Mouse (Mus musculus): Measurements from ENCODE around the gene Tex2. TPM values are rescaled to one million over a fixed set of nuclear protein-coding genes. Genes with fewer than 3 reads are reported as not detected.
A peak's percentile ranks its signal among the peaks of the same experiment; 100 is the strongest.

Gene Tex2
- polyA plus RNA-seq, 1 experiment from 2014 or later = 11.5 TPM

DNA sequence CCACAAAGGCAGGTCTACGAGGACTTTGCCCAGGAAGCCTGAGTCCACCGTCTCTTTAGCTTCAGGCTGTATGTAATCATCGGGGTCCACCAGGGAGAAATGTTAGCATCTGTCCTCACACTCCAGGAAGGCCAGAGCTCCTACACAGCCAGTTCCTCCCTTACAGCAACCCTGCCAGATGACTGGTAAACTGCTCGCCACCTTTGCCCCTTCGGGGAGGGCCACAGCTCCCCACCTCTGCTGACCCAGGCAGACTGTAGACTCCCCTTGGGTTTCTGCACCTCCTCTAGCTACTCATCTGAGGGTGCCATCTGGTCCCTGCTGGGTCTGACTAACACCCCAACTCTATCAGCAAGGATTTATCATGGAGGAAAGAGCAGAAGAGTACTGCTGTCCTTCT lies 83.4 kb downstream of the Tex2 start:
- no peak overlapping the region for H3K9ac ChIP-seq (ENCODE audit: low read length)
- no peak for ATAC-seq (ENCODE audit: low read depth)

GRCm38 (mm10) chr11:106529113-106529512 lies 84.1 kb downstream of the Tex2 start:
- Histone ChIP-seq H3K27me3 (ENCODE audit: control insufficient read depth, insufficient read depth, low read depth, low read length) (no peaks in the 10 kb centered on the region), H3K4me2 (ENCODE audit: low read depth, low read length) (no peak overlapping the region), H3K36me3 (ENCODE audit: control insufficient read depth, insufficient read depth, low read length) (peaks cover 6% of the 10 kb centered on the region; the same call in 1 of the 2 replicates), H3K27ac (ENCODE audit: low read length) (no peak overlapping the region), H3K9ac (ENCODE audit: low read length) (no peak overlapping the region), H3K9me3 (ENCODE audit: control insufficient read depth, low read length) (no peaks in the 10 kb centered on the region), H3K4me3 (ENCODE audit: low read length) (no peak overlapping the region), H3K4me1 (replicated peaks; ENCODE audit: control insufficient read depth, insufficient read depth, low read length) (no peaks in the 10 kb centered on the region)
- WGBS = 74% methylated on average over 4 of the region's 4 CpGs
- no peak for ATAC-seq (ENCODE audit: low read depth)

More for the DNA sequence above, 83.4 kb downstream of the Tex2 start:
- H3K9me3 ChIP-seq (ENCODE audit: control insufficient read depth, low read length) = no peaks in the 10 kb centered on the region
- H3K4me1 ChIP-seq (replicated peaks; ENCODE audit: control insufficient read depth, insufficient read depth, low read length) = no peaks in the 10 kb centered on the region
- no peak overlapping the region for H3K4me3 ChIP-seq (ENCODE audit: low read length)
- H3K4me2 ChIP-seq (ENCODE audit: low read depth, low read length) = no peak overlapping the region
- no peak overlapping the region for H3K27ac ChIP-seq (ENCODE audit: low read length)
- H3K27me3 ChIP-seq (ENCODE audit: control insufficient read depth, insufficient read depth, low read depth, low read length) = no peaks in the 10 kb centered on the region
- H3K36me3 ChIP-seq (ENCODE audit: control insufficient read depth, insufficient read depth, low read length) = peaks cover 6% of the 10 kb centered on the region; the same call in 1 of the 2 replicates
- 78% methylated on average over 5 of the region's 5 CpGs for WGBS

DNA sequence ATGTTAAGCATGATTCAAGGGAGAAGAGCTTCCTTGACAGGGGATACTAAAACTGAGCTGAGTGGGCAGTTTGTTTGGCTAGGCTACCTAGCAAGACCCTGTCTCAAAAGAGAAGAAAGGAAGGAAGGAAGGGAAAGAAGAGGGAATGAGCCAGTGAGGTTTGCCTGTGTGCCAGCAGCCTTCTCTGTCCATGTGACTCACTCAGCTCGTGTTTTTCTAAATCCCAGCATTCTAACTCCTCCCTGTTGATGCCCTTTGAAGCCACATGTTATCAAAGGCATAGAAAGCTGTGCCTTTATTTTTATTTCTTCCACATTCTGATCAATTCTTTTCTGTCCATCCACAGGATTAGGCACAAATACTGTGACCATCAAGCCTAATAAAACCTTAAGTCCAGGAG lies 85.3 kb downstream of the Tex2 start:
- Histone ChIP-seq H3K27ac (ENCODE audit: low read length) (no peak overlapping the region), H3K4me1 (replicated peaks; ENCODE audit: control insufficient read depth, insufficient read depth, low read length) (no peaks in the 10 kb centered on the region), H3K36me3 (ENCODE audit: control insufficient read depth, insufficient read depth, low read length) (peaks cover 6% of the 10 kb centered on the region; the same call in 1 of the 2 replicates), H3K9me3 (ENCODE audit: control insufficient read depth, low read length) (no peaks in the 10 kb centered on the region), H3K4me3 (ENCODE audit: low read length) (no peak overlapping the region), H3K4me2 (ENCODE audit: low read depth, low read length) (no peak overlapping the region), H3K27me3 (ENCODE audit: control insufficient read depth, insufficient read depth, low read depth, low read length) (no peaks in the 10 kb centered on the region), H3K9ac (ENCODE audit: low read length) (no peak overlapping the region)
- no peak for ATAC-seq (ENCODE audit: low read depth)
- 30% methylated on average over 1 of the region's 1 CpGs for WGBS

DNA sequence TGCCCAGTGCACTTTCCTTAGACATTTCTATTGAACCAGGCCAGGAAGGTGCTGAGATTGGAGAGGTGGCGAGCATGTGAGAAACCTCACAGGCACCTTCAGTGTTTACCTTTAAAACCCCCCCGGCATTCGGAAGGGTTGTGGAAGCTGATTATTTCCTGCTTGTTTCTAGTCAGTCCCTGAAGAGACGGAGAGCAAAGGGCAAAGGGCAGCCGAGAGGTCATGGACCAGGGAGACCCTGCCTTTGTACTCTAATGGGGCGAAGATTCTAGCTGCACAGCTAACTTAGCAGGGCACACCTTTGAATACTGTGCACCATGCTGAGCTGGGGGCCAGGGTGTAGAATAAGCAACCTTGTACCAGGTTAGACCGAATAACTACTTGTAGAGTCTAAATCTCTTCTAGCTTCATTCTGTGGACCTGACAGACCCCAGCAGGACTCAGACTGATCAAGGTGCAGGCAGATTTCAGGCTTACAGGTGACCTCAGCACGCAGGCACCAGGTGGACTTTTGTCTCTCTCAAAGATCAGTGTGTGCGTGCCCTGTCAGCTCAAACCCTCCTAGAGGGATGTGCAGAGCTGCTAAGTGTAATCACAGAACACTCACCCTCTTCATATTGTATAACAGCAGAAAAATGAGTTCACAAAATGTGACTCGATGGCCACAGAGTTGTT lies 85.9 kb downstream of the Tex2 start:
- H3K4me2 ChIP-seq (ENCODE audit: low read depth, low read length) = no peak overlapping the region
- H3K9ac ChIP-seq (ENCODE audit: low read length) = no peak overlapping the region
- no peak overlapping the region for H3K4me3 ChIP-seq (ENCODE audit: low read length)
- no peak overlapping the region for H3K27ac ChIP-seq (ENCODE audit: low read length)
- 55% methylated on average over 10 of the region's 10 CpGs for WGBS
- no peak for ATAC-seq (ENCODE audit: low read depth)
- H3K27me3 ChIP-seq (ENCODE audit: control insufficient read depth, insufficient read depth, low read depth, low read length) = no peaks in the 10 kb centered on the region
- H3K36me3 ChIP-seq (ENCODE audit: control insufficient read depth, insufficient read depth, low read length) = peaks cover 6% of the 10 kb centered on the region; the same call in 1 of the 2 replicates
- H3K9me3 ChIP-seq (ENCODE audit: control insufficient read depth, low read length) = no peaks in the 10 kb centered on the region
- no peaks in the 10 kb centered on the region for H3K4me1 ChIP-seq (replicated peaks; ENCODE audit: control insufficient read depth, insufficient read depth, low read length)

DNA sequence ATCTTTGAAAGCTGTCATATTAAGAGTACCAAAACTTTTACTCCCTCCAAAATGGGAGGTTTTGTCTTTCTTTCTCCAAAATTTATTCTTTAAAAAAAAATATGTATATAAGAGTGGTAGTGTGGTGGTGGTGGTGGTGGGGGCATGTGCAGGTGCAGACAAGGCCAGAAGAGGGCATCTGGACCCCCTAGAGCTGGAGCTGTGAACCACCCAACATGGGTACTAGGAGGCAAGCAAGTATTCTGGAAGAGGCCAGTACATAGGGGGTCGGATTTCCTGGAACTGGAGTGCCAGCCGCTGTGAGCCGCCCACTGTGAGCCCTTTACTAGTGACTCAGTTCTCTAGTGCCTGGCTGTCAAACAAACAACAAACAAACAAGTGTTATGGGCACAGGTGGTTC lies 90.7 kb downstream of the Tex2 start:
- 69% methylated on average over 3 of the region's 3 CpGs for WGBS

DNA sequence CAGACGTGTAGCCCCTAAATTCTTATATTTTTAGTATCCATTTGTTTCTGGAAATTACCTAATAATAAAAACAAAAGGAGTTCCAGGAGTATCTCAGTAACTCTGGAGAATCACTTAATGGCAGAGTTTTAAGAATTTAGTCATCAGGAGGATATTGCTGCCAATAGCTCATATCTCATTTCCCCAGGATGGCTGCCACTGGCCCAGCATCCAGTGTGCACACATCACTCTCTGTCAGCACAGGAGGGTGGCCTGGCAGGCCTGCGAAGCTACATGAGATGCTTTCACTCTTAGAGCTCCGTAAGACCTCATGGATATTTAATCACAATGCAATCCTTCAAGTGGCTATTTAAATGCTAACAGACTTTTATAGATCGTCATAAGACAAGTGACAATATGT lies 91.6 kb downstream of the Tex2 start:
- H3K4me1 ChIP-seq (replicated peaks; ENCODE audit: control insufficient read depth, insufficient read depth, low read length) = peaks cover 7% of the 10 kb centered on the region
- WGBS = 46% methylated on average over 4 of the region's 4 CpGs
- H3K36me3 ChIP-seq (ENCODE audit: control insufficient read depth, insufficient read depth, low read length) = peaks cover 2% of the 10 kb centered on the region; the same call in 1 of the 2 replicates
- H3K27ac ChIP-seq (ENCODE audit: low read length) = no peak overlapping the region
- no peak overlapping the region for H3K4me3 ChIP-seq (ENCODE audit: low read length)
- no peaks in the 10 kb centered on the region for H3K9me3 ChIP-seq (ENCODE audit: control insufficient read depth, low read length)
- no peak overlapping the region for H3K4me2 ChIP-seq (ENCODE audit: low read depth, low read length)
- no peak overlapping the region for H3K9ac ChIP-seq (ENCODE audit: low read length)
- no peaks in the 10 kb centered on the region for H3K27me3 ChIP-seq (ENCODE audit: control insufficient read depth, insufficient read depth, low read depth, low read length)
- ATAC-seq (ENCODE audit: low read depth) = no peak

More for the DNA sequence above, 90.7 kb downstream of the Tex2 start:
- H3K4me1 ChIP-seq (replicated peaks; ENCODE audit: control insufficient read depth, insufficient read depth, low read length) = peaks cover 2% of the 10 kb centered on the region
- H3K4me2 ChIP-seq (ENCODE audit: low read depth, low read length) = no peak overlapping the region
- H3K4me3 ChIP-seq (ENCODE audit: low read length) = no peak overlapping the region
- no peaks in the 10 kb centered on the region for H3K27me3 ChIP-seq (ENCODE audit: control insufficient read depth, insufficient read depth, low read depth, low read length)
- H3K36me3 ChIP-seq (ENCODE audit: control insufficient read depth, insufficient read depth, low read length) = peaks cover 2% of the 10 kb centered on the region; the same call in 1 of the 2 replicates
- no peak overlapping the region for H3K27ac ChIP-seq (ENCODE audit: low read length)
- H3K9me3 ChIP-seq (ENCODE audit: control insufficient read depth, low read length) = no peaks in the 10 kb centered on the region
- no peak overlapping the region for H3K9ac ChIP-seq (ENCODE audit: low read length)
- ATAC-seq (ENCODE audit: low read depth) = no peak

- H3K27ac ChIP-seq (ENCODE audit: low read length) = no peak overlapping the region
- 34% methylated on average over 3 of the region's 3 CpGs for WGBS
- H3K27me3 ChIP-seq (ENCODE audit: control insufficient read depth, insufficient read depth, low read depth, low read length) = no peaks in the 10 kb centered on the region
- ATAC-seq (ENCODE audit: low read depth) = 0 out of 2 replicates have a peak, but pooled peaks have one; percentile 31
- H3K4me2 ChIP-seq (ENCODE audit: low read depth, low read length) = no peak overlapping the region
- no peak overlapping the region for H3K4me3 ChIP-seq (ENCODE audit: low read length)
- no peak overlapping the region for H3K9ac ChIP-seq (ENCODE audit: low read length)
- peaks cover 1% of the 10 kb centered on the region; the same call in 1 of the 2 replicates for H3K36me3 ChIP-seq (ENCODE audit: control insufficient read depth, insufficient read depth, low read length)
- no peaks in the 10 kb centered on the region for H3K9me3 ChIP-seq (ENCODE audit: control insufficient read depth, low read length)
- peaks cover 7% of the 10 kb centered on the region for H3K4me1 ChIP-seq (replicated peaks; ENCODE audit: control insufficient read depth, insufficient read depth, low read length)
Measured at GRCm38 (mm10) chr11:106520404-106520803, 92.8 kb downstream of the Tex2 start.

DNA sequence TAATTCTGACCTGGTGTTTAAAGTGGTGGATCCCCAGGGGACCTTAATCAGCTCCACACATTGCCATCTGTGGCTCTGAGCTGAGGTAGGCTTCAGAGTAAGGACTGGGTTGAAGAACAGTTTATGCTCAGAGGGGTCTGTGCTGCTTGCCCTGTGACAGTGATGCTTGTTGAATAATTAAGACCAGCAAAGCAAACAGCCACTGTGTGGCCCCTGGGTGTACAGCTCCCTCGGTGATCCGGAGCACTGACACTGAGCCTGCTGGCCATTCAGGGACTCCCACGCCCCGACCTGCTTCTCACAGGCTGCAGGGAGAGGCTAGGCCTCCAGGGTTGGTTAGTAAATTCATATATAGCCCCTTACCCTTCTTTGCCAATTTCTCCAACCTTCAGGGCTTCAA lies 93.7 kb downstream of the Tex2 start:
- Histone ChIP-seq H3K27me3 (ENCODE audit: control insufficient read depth, insufficient read depth, low read depth, low read length) (no peaks in the 10 kb centered on the region), H3K9me3 (ENCODE audit: control insufficient read depth, low read length) (no peaks in the 10 kb centered on the region), H3K9ac (ENCODE audit: low read length) (no peak overlapping the region), H3K4me2 (ENCODE audit: low read depth, low read length) (no peak overlapping the region), H3K36me3 (ENCODE audit: control insufficient read depth, insufficient read depth, low read length) (no peaks in the 10 kb centered on the region), H3K27ac (ENCODE audit: low read length) (no peak overlapping the region), H3K4me1 (replicated peaks; ENCODE audit: control insufficient read depth, insufficient read depth, low read length) (peaks cover 8% of the 10 kb centered on the region), H3K4me3 (ENCODE audit: low read length) (no peak overlapping the region)
- 56% methylated on average over 4 of the region's 4 CpGs for WGBS
- no peak for ATAC-seq (ENCODE audit: low read depth)

GRCm38 (mm10) chr11:106518391-106518790 lies 94.8 kb downstream of the Tex2 start:
- ATAC-seq (ENCODE audit: low read depth) = peak; percentile 78
- H3K36me3 ChIP-seq (ENCODE audit: control insufficient read depth, insufficient read depth, low read length) = no peaks in the 10 kb centered on the region
- no peak overlapping the region for H3K9ac ChIP-seq (ENCODE audit: low read length)
- no peaks in the 10 kb centered on the region for H3K27me3 ChIP-seq (ENCODE audit: control insufficient read depth, insufficient read depth, low read depth, low read length)
- no peaks in the 10 kb centered on the region for H3K9me3 ChIP-seq (ENCODE audit: control insufficient read depth, low read length)
- H3K4me3 ChIP-seq (ENCODE audit: low read length) = no peak overlapping the region
- H3K4me1 ChIP-seq (replicated peaks; ENCODE audit: control insufficient read depth, insufficient read depth, low read length) = peaks cover 14% of the 10 kb centered on the region
- peak overlapping the region; percentile 27; the same call in 1 of the 2 replicates for H3K27ac ChIP-seq (ENCODE audit: low read length)
- 35% methylated on average over 4 of the region's 4 CpGs for WGBS
- no peak overlapping the region for H3K4me2 ChIP-seq (ENCODE audit: low read depth, low read length)

Measured in lung, embryonic 16.5 days (tissue).